9 mouse cellular contexts compared by ENCODE assay signal in the genomic region with DNA sequence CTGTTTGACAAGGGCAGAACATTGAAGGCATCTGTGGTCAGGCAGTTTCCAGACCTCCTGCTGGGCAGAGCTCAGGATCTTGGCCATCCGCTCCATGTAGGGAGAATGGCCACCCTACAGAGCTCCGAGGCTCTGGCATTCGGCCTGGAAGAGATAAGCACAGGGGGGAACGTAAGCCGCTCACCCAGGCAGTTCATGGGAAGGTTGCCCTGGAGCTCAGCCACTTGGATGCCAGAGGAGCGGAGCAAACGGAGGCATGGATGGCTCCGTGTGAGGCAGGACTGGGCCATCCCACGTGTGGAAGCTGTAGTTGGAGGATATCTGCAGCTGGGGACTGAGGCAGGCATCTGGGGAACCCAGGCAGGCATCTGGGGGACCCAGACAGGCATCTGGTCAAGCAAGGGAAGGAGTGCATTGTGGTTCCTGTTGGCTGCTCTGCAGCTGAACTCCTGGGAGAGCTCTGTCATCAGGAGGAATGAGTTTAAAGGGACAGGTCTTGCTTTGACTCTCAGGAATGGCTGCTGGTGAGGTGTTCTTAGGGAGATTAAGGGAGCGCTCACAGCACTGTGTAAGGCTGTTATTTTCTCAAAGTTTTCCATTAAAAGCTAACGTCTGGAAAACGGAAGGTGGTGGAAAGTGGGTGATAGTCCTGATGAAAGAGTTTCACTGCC.
A peak's percentile ranks its signal among the peaks of the same experiment; 100 is the strongest.
DNase-seq lines count a peak whose midpoint lies in the region; ATAC-seq and TF ChIP-seq lines count a peak whose summit lies in the region.
"Had no signal": no experiment of that assay in that cellular context is flagged by ENCODE, and none has a peak within 500 bp of the region (broad histone marks: within the 10 kb centered on the region; RNA-seq: fewer than 3 reads in every experiment).

No protein-coding gene starts in this region.

- no peak for TF ChIP-seq POLR2A in kidney, adult 2 months (IDR thresholded peaks at IDR 0.05; ENCODE audit: low read depth, low read length)

- H3K4me2 ChIP-seq in kidney, embryonic 14.5 days (replicated peaks; ENCODE audit: low read depth, low read length), result no peak overlapping the region
- no peak overlapping the region for H3K4me2 ChIP-seq in midbrain, embryonic 14.5 days (ENCODE audit: low read length)

- no peak overlapping the region for H3K4me3 ChIP-seq in kidney, embryonic 14.5 days (ENCODE audit: low read length)
- no peak overlapping the region for H3K4me3 ChIP-seq in kidney, adult 2 months (ENCODE audit: insufficient read depth, low read depth, low read length)
- no peak overlapping the region for H3K4me3 ChIP-seq in midbrain, embryonic 14.5 days (replicated peaks; ENCODE audit: low read depth, low read length)

- H3K9me3 ChIP-seq in kidney, embryonic 14.5 days (ENCODE audit: control insufficient read depth, low read length), result no peaks in the 10 kb centered on the region
- no peaks in the 10 kb centered on the region for H3K9me3 ChIP-seq in midbrain, embryonic 14.5 days (ENCODE audit: control insufficient read depth, low read length)

- no peaks in the 10 kb centered on the region for H3K36me3 ChIP-seq in kidney, embryonic 14.5 days (ENCODE audit: control insufficient read depth, insufficient read depth, low read length)
- H3K36me3 ChIP-seq in kidney, adult 2 months (ENCODE audit: control insufficient read depth, insufficient read depth, low read length), result no peaks in the 10 kb centered on the region
- no peaks in the 10 kb centered on the region for H3K36me3 ChIP-seq in midbrain, embryonic 14.5 days (ENCODE audit: control insufficient read depth, insufficient read depth, low read length)

- no peak overlapping the region for H3K27ac ChIP-seq in kidney, embryonic 14.5 days (ENCODE audit: low read depth, low read length)
- peak overlapping the region; percentile 11; the same call in 1 of the 2 replicates for H3K27ac ChIP-seq in kidney, adult 2 months (ENCODE audit: insufficient read depth, low read depth, low read length)
- peak overlapping the region; percentile 32; the same call in 1 of the 2 replicates for H3K27ac ChIP-seq in midbrain, embryonic 14.5 days (replicated peaks; ENCODE audit: low read depth, low read length)

- peak; percentile 38 for DNase-seq in kidney, adult 11 months
- peak; percentile 58 for DNase-seq in kidney, adult 2 months
- DNase-seq in midbrain, embryonic 14.5 days, result peak; percentile 51
- no peak for DNase-seq in left cerebral cortex, postnatal 14 days (ENCODE audit: low spot score in 2 of 2)
- DNase-seq in thymus, postnatal 0 days (ENCODE audit: low spot score), result no peak

- no peak for ATAC-seq in kidney, embryonic 14.5 days (ENCODE audit: low FRiP score, low TSS enrichment)
- peak; percentile 65; the same call in 1 of the 2 replicates for ATAC-seq in cerebellum, adult (ENCODE audit: insufficient number of reproducible peaks, low FRiP score, low TSS enrichment)
- ATAC-seq in granulocyte monocyte progenitor cell, adult 5-6 weeks (replicated peaks; ENCODE audit: poor library complexity, severe bottlenecking), result 0 out of 2 replicates have a peak, but pooled peaks have one; percentile 4
- ATAC-seq in midbrain, embryonic 14.5 days (ENCODE audit: low FRiP score, low TSS enrichment), result no peak

- H3K9ac ChIP-seq in kidney, embryonic 14.5 days (ENCODE audit: low read depth, low read length), result no peak overlapping the region
- H3K9ac ChIP-seq in midbrain, embryonic 14.5 days (replicated peaks; ENCODE audit: low read length), result no peak overlapping the region

- intact Hi-C loops in left cerebral cortex, postnatal 14 days (cut with DNase I), result no loop called here

- no peak for TF ChIP-seq CTCF in kidney, adult 2 months (conservative IDR thresholded peaks at IDR 0.05; ENCODE audit: insufficient read depth, insufficient read length, low read depth, low read length)

- H3K4me1 ChIP-seq in kidney, embryonic 14.5 days (ENCODE audit: control insufficient read depth, insufficient read depth, low read length), result peaks cover 8% of the 10 kb centered on the region
- no peaks in the 10 kb centered on the region for H3K4me1 ChIP-seq in kidney, adult 2 months (ENCODE audit: control insufficient read depth, insufficient read depth, low read length)
- H3K4me1 ChIP-seq in midbrain, embryonic 14.5 days (ENCODE audit: control insufficient read depth, insufficient read depth, low read length), result peaks cover 34% of the 10 kb centered on the region

- no peaks in the 10 kb centered on the region for H3K27me3 ChIP-seq in kidney, embryonic 14.5 days (ENCODE audit: control insufficient read depth, insufficient read depth, low read length)
- H3K27me3 ChIP-seq in kidney, adult 2 months (replicated peaks; ENCODE audit: control insufficient read depth, insufficient read depth, low read length), result no peaks in the 10 kb centered on the region
- H3K27me3 ChIP-seq in midbrain, embryonic 14.5 days (ENCODE audit: control insufficient read depth, insufficient read depth, low read length), result no peaks in the 10 kb centered on the region
- H3K27me3 ChIP-seq: CH12.LX had no signal

- 64% methylated on average over 12 of the region's 12 CpGs for WGBS in kidney, embryonic 14.5 days
- WGBS in kidney, adult 2 months, result 37% methylated on average over 12 of the region's 12 CpGs
- 48% methylated on average over 12 of the region's 12 CpGs for WGBS in midbrain, embryonic 14.5 days

Comparison
In these comparisons a context has a peak if more than half of its experiments do, and no peak if none do; other contexts are left out.
1. DNase-seq: peak in kidney, adult 11 months (single experiment), kidney, adult 2 months (single experiment) and midbrain, embryonic 14.5 days (single experiment); none in left cerebral cortex, postnatal 14 days (0 of 2) and thymus, postnatal 0 days (single experiment).
2. ATAC-seq: peak in cerebellum, adult (single experiment) and granulocyte monocyte progenitor cell, adult 5-6 weeks (single experiment); none in kidney, embryonic 14.5 days (single experiment) and midbrain, embryonic 14.5 days (single experiment).